Mouse (Mus musculus): ENCODE data around the gene Bpgm. TPM values are rescaled to one million over a fixed set of nuclear protein-coding genes. Genes with fewer than 3 reads are reported as not detected.

Gene Bpgm
- total RNA-seq, 2 experiments from 2014 or later, result 43.9 to 47.8 TPM

DNA sequence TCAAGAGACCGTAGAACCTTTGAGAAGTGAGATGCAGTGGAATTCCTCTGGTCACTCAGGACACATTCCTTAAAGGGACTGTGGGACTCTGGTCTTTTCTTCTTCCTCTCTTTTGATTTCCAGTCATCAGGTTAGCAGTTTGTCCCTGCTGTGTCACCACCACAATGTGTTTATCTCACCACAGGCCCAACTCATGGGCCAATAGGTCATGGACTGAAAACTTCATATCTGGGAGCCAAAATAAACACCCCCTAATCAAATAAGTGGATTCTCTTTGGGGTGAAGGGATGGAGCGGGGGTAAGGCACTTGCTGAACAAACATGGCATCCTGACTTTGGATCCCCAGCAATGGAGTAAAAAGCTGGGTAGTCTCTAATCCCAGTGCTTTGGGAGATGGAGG is 52.1 kb downstream of the Bpgm start:
- DNase-seq, result no peak

- DNase-seq, result no peak
Observed at GRCm38 (mm10) chr6:34529992-34530391, 54.0 kb downstream of the Bpgm start.

GRCm38 (mm10) chr6:34533055-34533454 is 57.0 kb downstream of the Bpgm start:
- DNase-seq, result no peak

DNA sequence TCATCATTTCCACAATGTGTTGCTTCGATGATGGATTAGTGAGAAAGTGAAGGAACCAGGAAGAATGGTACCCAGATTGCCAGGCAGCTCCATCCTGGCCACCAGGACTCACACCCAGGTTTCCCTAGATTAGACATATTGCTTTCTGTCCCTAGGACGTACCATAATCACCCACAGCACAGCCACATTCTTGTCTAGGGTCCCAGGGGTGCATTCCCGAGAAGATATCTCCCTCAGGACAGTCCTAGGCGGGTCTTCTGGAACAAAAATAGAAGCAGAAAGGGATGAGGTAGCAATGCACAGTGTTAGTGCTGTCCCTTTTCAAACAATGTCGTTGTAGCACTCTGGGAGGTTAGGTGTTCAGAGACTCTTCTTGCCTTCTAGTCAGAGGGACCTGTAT is 57.9 kb downstream of the Bpgm start:
- DNase-seq, result no peak

DNA sequence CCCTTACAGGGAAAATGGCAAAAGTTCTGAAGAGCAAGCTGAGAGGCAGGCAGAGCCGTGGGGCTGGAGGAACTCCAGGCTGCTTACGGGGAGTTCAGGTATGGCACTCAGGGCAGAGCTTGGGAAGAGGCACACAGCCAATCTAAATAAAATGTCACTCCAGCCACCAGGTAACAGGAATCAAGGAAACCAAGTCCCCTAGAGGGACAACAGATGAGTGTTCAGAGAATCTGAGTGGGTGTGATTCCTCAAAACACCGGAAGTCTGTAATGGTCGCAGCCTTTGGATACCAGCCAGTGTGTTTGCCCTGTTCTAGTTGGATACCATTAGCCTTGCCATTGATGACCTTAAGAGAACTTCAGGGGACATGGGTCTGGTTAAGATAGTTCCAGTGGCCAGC is 66.9 kb downstream of the Bpgm start:
- DNase-seq, result no peak

DNA sequence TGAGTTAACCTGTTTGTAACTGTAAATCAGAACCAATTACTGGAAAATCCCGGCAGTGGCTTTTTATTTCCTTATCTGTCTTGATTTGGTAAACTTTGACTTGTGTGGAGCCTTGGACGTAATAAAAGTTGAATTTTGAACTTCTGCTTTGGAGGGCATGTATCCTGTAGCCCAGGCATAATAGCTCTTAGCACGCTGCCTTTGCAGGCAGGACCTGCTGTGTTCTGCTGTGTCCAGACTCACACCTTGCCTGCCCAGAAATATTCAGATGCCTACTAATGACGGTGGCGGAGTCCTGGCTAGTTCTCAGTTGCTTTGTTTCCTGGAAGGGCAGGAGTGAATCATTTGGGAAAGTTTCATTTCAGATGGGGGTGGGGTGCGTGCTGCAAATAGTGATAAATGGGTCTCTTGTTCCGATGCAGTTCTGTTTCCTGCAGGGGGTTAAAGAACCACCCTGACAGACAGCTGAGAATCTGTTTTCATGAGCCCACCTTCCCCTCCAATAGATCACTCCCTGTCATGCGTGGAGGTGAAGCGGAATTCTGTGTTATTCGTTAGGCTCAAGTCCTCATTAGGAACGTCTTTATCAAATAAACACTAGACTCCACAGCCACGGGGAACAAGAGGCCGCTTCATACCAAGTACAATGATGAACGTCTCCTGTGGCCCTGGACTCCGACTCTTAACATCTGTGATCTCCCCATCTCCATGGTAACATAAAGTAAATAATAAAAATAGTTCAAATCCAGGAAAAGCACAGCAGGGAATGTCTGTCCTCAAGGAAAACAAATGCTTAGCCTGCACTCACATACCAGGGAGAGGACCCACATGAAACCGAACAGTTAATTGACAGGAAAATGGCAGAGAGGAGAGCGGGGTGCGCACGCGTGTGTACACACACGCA is 67.5 kb downstream of the Bpgm start:
- DNase-seq, result peak in 1 of 2 experiments; percentile 22

GRCm38 (mm10) chr6:34544207-34544602 is 68.2 kb downstream of the Bpgm start:
- DNase-seq, result no peak

- peak in 1 of 2 experiments; percentile 28 for DNase-seq
Observed at GRCm38 (mm10) chr6:34545286-34545685, 69.3 kb downstream of the Bpgm start.

DNA sequence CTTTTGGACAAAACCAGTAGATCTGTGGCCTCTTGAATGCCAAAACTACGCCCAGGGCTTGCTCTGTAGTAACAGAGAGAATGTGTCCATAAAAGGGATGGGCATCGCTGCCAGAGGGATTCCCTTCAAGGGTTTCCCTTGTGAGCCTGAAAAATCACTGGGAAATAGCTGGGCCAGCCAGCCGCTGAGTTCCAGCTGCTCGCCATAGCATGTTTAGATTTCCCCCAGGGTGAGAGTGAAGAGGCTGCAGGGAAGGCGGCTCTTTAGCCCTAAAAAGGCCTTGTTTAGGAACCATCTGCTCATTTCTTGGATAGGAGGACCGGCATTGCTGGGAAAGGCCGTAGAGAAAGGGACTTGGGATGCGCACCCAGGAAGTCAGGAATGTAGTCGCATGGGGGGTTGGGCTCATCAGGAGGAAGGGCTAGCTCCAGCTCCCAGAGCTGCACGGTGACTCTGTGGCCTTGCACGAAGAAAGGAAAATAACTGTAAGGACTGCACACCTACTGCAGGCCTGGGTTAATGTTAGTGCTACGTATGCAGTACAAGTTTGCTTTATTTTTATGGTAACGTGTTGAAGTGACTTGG is 72.5 kb downstream of the Bpgm start:
- DNase-seq, result no peak

DNA sequence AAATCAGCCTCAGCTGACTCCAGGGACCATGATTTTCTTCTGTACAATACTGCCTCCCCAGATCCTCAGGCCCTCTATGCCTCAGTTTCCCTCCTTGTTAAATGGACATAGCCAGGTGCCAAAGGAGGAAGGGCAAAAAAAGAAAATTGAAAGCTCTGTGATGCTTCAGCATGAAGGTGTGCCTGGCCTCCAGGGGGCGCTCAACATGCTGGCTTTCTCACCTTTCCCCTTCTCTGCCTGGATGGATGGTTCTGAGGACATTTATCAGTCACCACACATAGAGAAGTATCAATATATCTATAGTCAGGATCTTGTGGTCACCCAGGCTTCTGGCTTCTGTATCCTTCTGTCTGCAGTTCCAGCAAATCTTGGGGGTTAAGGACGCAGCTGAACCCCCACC is 73.0 kb downstream of the Bpgm start:
- DNase-seq, result peak; percentile 42 to 83

- no peak for DNase-seq
Observed at GRCm38 (mm10) chr6:34552489-34553157, 76.6 kb downstream of the Bpgm start.

- DNase-seq, result no peak
Observed at GRCm38 (mm10) chr6:34554291-34554997, 78.4 kb downstream of the Bpgm start.

Other genes starting within 250 kb of the Bpgm start
- gene Akr1b3, start 158.7 kb upstream of the Bpgm start, total RNA-seq (2021), result 100 to 1,000 TPM; 275 to 331 TPM
- 1 to 10 TPM; 3.1 to 5.0 TPM for gene Akr1b8, start 122.1 kb upstream of the Bpgm start, total RNA-seq (2021)
- 10 to 100 TPM; 60.9 to 62.9 TPM for gene Akr1b10, start 92.0 kb upstream of the Bpgm start, total RNA-seq (2021)
- not detected for gene Akr1b7, start 63.9 kb upstream of the Bpgm start, total RNA-seq (2021)
- gene Cald1, start 122.3 kb downstream of the Bpgm start, total RNA-seq (2021), result 10 to 100 TPM; 48.0 to 48.9 TPM

Data from heart, adult 18-20 months (tissue).